Mouse (Mus musculus): ENCODE data around the gene 2210016F16Rik.
"Not testable (repeated sequence)": the region's sequence is repeated elsewhere in the genome, so short reads cannot be mapped to it uniquely, and the experiment has no call there.

The 2210016F16Rik gene

DNA sequence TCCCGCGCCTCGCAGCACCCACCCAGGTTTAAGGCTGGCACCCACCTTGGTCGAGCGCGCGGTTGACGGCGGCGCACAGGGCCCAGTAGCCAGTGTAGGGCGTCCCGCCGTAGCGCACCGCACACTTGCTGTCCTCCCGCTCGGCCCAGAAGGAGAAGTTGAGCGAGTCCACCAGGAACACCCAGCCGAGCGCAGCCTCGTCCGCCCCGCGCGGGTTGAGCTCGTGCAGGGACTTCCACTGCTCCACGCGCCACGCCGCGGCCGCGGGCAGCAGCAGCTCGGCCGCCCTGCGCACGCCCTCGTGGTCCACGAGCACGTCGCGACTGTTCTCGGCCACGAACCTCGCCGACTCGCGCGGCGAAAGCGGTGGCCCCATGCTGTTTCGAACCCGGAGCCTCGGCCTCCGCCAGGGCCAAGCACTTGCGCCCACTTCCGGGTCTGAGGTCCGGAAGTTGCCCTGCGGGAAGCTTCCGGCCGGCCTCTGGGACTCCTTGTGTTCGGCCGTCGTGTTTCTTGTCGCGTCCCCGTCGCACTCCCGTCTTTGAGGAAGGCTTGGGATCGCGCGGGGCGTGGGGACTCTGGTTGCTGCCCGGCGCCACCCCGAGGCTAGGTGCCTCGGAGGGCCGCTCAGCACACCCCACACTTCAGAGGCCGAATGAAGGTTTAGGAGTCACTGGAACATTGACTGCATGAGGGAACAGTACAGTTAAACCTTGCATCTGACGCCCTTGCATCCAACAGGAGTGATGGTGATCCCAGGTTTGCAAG, at the start of gene 2210016F16Rik:
Gene 2210016F16Rik, minus strand, starts transcription at position 447 of the 768 bp plus-strand sequence.
- DNase-seq: peak; percentile 44 to 47

DNA sequence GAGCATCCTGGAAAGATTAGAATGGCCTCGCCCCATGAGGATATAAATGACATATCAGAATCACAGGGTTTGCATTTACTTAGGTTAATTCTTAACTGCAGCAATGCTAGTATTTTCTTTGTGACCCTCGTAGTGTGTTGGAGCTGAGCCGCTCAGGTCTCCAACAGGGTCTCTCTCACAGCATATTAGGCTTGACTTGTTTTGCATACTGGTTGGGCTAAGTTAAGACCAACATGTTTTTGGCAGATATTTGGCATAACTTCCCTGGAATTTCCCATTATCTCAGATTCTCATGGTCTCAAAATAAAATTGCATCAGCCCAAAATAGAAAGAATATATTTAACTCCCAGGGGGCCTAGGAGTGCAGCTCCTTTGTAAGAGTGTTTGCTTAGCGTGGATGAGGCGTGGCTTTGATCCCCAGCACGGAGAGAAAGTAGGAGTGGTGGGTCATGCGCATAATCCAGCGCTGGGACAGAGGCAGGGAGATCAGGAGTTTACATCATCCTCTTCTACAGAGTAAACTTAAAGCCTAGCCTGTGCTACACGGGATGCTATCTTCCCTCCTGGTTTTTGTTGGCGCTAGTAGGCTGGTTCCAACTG, 38.1 kb upstream of the 2210016F16Rik start:
- DNase-seq: no peak

DNA sequence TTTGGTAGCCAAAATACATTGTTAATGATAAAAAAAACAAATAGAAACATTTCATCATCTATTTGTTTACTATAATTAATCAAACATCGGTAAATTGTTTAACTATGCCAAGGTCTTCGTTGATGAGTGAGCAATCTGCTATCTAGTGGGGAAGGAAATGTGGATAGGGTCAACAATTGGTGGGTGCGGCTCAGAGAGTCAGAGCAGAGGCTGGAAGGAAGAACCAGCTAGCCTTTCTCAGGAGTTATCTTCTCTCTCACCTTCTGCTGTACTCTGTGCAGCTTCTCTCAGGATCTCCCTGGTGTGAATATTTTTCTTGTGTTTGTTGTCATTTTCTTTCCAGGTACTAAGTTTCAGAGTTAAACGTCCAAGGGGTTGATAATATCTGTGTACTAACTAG, 37.2 kb upstream of the 2210016F16Rik start:
- no peak for DNase-seq

DNA sequence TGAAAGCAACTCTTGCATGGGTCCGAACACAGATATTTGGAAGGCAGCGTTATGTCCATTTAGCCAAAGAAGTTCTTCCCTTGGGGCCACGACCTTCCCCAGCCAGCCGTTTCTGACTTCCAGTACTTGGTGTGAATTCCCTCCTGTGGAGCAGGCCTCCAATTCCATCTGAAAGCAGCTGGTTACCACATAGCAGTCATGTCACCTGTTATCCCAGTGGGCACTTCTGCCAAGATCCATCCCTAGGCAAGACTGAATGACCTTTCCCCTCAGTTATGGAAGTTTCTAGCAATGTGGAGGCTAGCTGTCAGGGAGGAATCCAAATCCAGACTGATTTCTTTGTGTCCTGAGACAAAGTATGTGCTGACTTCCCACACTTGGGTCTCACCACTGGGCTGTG, 36.0 kb upstream of the 2210016F16Rik start:
- DNase-seq: no peak

DNA sequence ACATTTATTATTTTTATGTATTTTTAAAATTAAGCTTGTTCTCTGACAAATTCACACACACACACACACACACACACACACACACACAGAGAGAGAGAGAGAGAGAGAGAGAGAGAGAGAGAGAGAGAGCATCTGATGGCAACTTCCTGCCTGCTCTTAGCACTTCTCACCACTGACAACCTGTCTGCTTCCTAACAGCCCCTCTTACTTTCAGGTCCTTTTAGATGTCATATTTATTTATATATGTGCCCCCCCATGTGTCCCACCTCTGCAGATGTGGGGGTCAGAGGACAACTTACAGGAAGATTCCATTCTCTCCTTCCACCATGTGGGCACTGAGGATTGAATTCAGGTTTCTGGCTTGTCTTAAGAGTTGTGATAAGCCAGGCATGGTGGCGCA, 34.2 kb upstream of the 2210016F16Rik start:
- no peak for DNase-seq

DNA sequence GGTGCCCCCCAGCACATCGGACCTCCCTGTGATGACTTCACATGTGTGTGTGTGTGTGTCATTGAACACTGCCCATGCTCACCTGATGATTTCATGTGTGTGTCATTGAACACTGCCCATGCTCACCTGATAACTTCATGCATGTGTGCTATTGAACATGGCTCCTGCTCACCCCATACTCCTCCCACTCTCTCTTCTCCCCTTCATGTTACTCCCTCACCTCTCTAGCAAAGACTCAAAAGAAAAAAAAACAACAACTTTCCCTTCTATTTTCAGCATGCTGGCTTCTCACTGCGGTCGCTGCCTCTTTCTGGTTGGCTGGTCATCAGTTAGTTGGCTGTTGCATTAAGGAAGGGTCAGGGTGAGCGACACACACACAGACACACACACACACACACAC, 33.6 kb upstream of the 2210016F16Rik start:
- no peak for DNase-seq

DNA sequence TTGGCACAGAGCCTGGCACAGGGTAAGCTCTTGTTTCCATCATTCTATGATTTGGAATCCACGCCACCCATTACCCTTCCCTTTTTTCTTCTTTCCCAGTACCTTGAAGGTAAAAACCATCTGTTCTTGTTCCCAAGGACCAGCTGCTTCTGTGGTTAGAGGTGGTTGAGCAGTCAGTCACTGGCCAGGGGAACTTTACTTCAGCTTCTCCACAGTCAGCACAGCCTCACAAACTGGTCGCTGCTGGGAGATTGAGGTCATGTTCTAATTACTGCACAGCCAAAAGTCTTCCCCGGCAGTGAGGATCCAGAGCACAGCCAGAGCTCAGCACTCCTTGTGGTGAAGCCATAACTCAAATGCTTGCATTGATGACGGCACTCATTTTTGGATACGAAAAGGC, 30.8 kb upstream of the 2210016F16Rik start:
- no peak for DNase-seq

DNA sequence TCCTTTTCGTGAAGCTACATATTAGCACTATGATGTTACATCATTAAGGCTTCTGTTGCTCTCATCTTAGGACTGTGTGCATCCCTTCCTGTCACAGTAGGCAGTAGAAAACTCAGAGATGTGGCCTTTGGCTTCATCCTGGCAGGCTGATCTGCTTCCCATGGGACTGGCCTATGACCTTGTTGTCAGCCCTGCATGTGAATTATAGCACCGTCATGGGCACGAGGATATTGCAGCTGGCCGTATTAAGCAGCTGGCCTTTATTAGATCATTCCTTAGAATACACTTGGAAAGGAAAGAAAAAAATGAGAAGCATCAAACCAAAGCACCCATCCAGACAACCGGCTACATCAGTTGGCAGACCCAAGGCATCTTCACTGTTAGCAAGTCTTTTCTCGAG, 30.3 kb upstream of the 2210016F16Rik start:
- no peak for DNase-seq

DNA sequence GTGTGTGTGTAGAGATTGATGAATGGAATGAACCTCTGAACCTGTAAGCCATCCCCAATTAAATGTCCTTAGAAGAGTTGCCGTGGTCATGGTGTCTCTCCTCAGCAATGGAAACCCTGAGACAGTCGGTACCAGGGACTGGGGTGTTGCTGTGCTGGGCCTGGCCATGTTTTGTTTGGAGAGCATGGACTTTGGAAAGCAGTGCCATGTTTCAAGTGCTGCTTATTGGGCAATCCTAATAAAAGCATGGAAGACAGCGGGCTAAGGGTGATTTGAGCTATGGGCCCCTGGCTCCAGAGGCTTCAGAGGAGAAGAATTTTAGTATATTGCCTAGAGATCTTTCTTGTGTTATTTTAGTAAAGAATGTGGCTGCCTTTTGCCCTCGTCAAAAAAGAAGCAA, 26.0 kb upstream of the 2210016F16Rik start:
- no peak for DNase-seq

DNA sequence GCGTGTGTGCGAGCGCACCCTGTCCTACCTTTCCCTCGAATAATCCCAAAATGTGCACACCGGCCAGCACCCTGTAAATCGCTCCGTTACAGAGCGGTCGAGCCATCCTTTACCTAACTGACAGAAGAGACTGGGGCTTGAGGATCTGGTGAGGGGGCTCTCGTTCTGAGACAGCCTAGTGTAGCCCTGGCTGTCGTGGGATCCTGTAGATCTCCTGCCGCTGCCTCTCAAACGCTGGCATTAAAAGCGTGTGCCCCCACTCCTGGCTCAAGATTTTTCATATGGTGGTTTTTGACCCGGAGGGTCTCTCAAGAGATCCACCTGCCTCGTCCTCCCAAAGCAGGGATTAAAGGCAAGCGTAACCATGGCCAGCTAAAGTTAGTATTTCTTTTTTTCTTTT, 18.2 kb upstream of the 2210016F16Rik start, which contains the start of gene Hnrnpk:
Gene Hnrnpk, minus strand, starts transcription at position 101 of the 400 bp plus-strand sequence.
- not testable (repeated sequence) for DNase-seq

DNA sequence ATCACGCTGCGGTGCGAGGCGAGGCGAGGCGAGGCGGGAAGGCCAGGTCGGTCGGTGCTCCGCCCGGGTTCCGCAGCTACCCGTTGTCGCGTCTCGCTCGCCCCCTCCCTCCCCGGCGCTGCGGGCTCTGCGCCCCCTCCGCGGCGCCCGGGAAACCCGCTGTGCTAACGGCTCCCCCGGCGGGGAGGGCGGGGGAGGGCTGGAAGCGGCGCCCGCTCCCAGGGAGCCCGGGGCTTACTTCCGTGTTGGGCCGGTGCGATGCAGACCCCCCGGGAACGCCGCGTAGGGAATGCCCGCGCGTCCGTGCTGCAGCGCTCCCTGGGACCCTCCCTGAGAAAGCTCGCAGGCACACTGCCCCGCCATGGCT, 17.7 kb upstream of the 2210016F16Rik start:
- DNase-seq: no peak

DNA sequence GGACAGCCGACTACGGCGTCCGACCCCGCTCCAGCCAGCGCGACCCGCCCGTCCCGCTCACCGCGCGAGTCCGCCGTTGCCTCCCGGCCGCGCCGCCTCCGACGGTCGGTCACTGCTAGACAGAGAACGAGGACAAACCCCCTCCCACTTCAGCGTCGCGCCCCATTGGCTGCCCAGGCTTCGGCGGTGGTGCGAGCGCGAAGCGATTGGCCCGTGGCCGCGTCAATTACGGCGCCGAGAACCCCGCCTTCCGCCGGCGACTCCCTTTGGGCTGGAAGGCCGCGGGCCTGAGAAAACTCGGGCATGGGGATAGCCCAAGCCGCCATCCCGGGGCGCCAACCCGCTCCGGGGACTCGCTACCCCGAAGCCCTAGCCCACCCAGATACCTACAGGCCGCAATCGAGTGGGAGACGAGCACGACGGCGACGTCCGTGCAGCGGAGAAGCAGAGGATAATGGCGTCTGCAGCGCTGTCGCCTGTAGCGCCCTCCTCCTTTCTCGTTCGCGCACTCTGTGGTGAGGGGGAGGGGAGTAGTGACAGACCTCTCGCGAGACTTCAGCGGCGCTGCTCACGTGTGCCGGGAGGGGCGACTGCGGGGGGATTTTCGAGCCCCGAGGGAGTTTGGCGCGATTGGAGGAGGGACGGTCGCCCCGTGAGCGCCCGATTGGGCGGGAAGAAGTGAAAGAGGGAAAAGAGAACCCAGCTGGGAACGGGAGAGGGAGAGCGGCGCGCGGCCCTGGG, 17.1 kb upstream of the 2210016F16Rik start, which contains the start of gene Rmi1:
Gene Rmi1, plus strand, starts transcription at position 246 of the 741 bp plus-strand sequence.
- DNase-seq: peak; percentile 98 to 99

DNA sequence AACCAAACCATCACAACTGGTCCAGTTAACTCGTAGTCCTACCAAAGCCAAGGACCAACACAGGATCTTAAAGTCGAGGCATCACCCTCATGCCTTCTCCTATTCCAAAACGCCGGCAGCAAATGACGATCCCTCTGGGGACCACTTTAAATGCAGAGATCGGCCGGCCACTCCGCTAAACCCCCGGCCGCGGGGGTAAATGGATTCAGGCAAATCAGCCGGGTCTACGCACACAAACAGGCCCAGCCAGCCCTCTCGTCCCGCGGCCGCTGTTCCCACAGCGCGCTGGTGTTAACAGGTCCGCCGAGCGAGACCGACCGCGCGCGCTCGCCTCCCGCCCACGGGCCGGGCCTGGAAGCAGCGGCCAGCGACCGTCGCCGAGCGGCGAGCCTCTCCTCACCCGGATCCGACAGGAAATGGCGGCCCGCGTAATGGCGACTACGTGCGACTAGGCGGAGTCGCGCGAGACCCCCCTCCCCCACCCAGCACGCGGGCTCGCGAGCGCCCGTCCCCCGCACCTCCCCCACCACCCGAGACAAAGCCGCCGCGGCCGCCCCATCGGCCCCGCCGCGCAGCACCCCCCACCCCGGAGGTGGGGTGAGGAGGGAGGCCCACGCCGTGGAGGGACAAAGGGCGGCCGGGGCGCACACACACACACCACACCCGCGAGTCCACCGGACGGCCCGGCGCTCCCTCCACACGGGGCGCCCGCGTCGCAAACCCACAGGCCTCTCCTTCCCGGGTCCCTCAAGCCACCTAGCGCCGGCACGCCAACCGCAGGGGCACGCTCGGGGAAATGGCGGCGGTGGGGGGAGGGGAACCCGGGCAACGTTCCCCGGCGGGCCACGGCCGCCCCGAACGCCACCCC, 16.3 kb upstream of the 2210016F16Rik start:
- DNase-seq: peak; percentile 68 to 79

DNA sequence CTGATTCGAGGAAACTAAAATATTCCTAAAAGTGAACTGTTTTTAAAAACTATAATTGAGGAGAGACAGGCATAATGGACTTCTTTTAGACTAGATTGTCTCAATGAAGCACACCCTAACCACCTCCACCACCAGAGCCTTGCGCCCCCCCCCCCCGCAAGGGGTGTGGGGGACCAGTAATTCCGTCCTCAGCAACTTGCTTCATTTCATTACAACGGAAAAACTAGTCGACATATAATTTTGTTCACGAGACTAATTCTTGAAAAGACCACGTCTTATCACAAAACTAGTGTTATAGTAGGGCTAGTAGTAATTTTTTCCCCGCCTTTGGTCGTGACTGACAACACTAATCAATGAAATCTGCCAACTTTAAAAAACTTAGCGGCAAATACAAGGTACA, 15.6 kb upstream of the 2210016F16Rik start:
- DNase-seq: no peak

DNA sequence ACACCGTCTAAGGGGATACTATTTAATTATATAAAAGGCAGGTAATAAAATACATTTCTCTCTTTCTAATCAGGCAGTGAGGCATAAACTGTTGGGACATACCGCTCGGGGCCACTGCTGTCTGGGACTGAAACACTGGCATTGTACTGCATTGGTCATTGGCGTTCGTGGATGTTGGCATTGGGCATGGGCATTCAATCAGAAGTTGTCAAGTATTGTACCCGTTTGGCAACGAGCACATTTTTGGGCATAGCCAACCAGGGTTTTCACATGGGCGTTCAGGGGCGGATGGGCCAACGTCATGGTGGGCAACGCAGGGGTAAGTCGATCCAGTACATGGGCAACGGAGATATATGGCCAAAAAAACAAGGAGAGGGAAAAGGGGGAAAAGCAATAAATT, 12.6 kb upstream of the 2210016F16Rik start:
- no peak for DNase-seq

DNA sequence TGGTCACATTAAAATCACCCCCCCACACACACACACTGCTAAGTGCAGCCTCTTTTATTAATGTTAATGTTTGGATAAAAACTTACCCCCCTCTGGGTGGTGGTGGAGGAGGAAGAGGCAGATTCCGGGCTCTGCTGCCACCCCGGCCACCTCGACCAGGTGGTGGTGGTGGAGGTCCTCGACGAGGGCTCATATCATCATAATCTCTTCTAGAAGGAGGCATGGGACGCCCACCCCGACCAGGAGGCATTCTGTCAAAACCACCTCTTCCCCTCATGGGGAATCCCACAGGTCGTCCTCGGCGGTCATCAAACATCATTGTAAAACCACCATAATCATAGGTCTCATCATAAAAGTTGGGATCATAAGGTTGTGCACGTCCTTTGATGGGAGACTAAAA, 9.4 kb upstream of the 2210016F16Rik start:
- DNase-seq: not testable (repeated sequence)

DNA sequence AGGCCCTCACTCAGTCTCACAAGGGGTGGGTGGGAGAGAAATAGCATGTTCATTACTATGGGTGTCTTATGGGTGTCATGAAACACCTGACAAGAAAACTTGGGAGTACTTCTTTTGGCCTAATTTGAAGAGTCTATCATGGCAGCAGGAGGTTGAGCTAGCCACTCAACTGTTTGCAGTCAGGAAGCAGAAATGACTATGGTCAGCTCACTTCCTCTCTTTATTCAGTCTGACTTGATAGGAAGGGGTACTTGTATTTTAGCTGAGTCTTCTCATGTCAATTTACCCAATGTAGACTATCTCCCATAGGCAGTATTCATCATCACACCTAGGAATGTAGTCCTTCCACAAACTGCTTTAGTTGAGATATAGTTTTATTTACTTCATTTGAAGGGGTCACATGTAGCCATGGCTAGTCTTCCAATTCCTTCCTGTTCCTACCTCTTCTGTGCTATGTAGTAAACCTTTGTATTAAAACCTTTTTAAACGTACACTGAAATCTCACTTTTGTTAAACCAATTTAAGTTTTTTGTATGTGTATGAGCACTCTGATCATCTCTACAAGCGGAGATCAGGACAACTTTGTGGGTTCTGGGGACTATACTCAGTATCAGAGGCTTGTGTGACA, 4.4 kb upstream of the 2210016F16Rik start:
- DNase-seq: no peak

DNA sequence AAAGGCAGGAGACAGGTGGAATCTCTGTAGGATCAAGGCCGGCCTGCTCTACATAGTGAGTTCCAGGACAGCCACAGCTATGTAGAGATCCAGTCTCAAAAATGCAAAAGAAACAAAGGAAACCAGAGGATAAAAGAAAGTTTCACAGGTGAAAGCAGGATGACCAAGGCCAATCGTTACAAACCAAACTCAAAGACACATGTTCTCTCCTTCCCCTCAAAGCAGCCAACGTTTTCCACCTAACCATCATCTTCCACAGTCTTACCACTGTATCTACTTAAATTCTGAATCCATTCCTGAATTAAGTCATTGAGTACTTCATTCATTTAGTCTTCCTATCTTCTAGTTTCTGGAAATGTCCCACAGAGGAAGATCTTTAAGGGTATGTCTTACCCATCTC, 3.4 kb upstream of the 2210016F16Rik start:
- no peak for DNase-seq

DNA sequence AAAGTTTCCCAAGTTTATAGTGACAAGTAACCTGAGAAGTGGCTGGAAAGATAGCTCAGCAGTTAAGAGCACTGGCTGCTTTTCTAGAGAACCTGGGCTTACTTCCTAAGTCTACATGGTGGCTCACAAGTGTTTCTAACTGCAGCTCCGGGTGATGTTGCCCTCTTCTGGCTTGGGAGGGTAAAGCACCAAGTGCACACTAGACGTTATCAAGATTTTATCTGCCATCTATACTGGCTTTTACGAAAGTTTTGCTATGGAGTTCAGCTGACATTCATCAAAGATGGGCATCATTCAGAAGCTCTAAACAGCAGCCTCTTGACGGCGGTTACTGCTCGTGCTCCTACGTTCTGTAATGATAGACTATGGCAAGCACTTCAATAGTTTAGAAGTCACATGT, 2.9 kb upstream of the 2210016F16Rik start:
- peak; percentile 60 to 64 for DNase-seq

DNA sequence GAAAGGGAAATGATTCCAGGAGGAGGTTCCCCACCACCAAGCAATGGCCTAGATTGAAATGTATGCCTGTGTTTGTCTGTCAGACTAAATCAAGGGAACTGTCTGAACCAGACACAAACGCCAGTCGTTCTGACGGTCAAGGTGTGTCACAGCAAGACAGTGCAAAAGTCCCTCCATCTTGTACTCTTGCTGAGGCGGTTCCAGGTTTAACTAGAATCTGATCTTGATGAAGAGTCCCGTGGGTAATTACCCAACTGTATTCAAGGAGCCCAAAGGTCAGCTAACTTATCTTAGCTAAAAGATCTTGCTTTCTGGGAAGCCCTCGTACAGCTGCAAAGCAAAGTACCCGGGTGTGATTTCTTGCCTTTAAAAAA, 509 bp upstream of the 2210016F16Rik start:
- no peak for DNase-seq

DNA sequence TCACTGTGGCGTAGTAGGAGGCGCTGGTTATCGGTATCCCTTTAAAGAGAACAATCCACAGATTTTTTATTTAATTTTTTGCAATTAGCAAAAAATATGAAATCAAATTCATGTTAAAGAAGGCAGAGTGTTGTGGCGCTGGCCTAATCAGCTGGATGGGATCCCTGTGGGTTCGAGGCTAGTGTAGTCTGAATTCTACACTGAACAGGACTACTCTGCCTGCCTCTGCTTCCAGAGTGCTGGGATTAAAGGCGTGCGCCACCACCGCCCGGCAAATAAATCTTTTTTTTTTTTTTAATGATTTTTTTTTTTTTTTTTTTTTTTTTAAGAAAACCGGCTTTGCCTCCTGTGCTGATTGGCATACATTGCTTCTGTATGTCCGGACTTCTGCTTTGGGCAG, 654 bp downstream of the 2210016F16Rik start:
- DNase-seq: no peak

DNA sequence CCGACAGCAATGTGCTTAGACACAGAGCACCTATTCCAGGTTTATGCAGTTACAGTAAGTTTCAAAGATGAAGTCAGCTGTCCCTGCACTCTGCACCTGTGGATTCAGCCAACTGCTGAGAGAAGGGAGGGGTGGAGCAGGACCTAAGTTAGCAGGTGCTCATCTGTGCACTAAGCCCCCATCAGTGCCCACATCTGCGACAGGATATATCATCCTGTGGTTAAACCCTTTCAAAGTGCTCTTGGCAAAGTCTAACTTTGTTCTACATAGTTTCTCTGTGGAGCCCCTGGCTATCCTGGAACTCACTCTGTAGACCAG, 11.9 kb downstream of the 2210016F16Rik start:
- no peak for DNase-seq
